Mouse (Mus musculus): Measurements from ENCODE around the gene 1700028J19Rik.
"Not testable (repeated sequence)": the region's sequence is repeated elsewhere in the genome, so short reads cannot be mapped to it uniquely, and the experiment has no call there.

1700028J19Rik gene

GRCm38 (mm10) chr7:44250732-44251275, 4.3 kb upstream of the 1700028J19Rik start:
- not testable (repeated sequence) for DNase-seq (ENCODE audit: low spot score)

- no peak for DNase-seq (ENCODE audit: low spot score)
Observed at GRCm38 (mm10) chr7:44249248-44249647, 2.8 kb upstream of the 1700028J19Rik start.

GRCm38 (mm10) chr7:44247971-44248370, 1.5 kb upstream of the 1700028J19Rik start:
- DNase-seq (ENCODE audit: low spot score): no peak

- DNase-seq (ENCODE audit: low spot score): no peak
Observed at GRCm38 (mm10) chr7:44246984-44247470, 532 bp upstream of the 1700028J19Rik start.

- DNase-seq (ENCODE audit: low spot score): no peak
Observed at GRCm38 (mm10) chr7:44244080-44244479, 2.4 kb downstream of the 1700028J19Rik start.

GRCm38 (mm10) chr7:44241163-44241562, 5.3 kb downstream of the 1700028J19Rik start:
- no peak for DNase-seq (ENCODE audit: low spot score)

GRCm38 (mm10) chr7:44240712-44241111, 5.8 kb downstream of the 1700028J19Rik start:
- DNase-seq (ENCODE audit: low spot score): no peak

- DNase-seq (ENCODE audit: low spot score): no peak
Observed at GRCm38 (mm10) chr7:44239913-44240312, 6.6 kb downstream of the 1700028J19Rik start.

- no peak for DNase-seq (ENCODE audit: low spot score)
Observed at GRCm38 (mm10) chr7:44235909-44236308, 10.6 kb downstream of the 1700028J19Rik start, which contains the start of gene Gm36864. TSS of gene Gm36864 (plus strand) at chr7:44236177.

- DNase-seq (ENCODE audit: low spot score): no peak
Observed at GRCm38 (mm10) chr7:44225076-44225475, 21.4 kb downstream of the 1700028J19Rik start, which contains the start of gene Klk1. TSS of gene Klk1 (plus strand) at chr7:44225360.

- DNase-seq (ENCODE audit: low spot score): not testable (repeated sequence)
Observed at GRCm38 (mm10) chr7:44222335-44222734, 24.2 kb downstream of the 1700028J19Rik start.

GRCm38 (mm10) chr7:44221601-44222000, 24.9 kb downstream of the 1700028J19Rik start:
- DNase-seq (ENCODE audit: low spot score): not testable (repeated sequence)

- no peak for DNase-seq (ENCODE audit: low spot score)
Observed at GRCm38 (mm10) chr7:44215645-44216044, 30.9 kb downstream of the 1700028J19Rik start, which contains the start of gene Klk1b5. TSS of gene Klk1b5 (plus strand) at chr7:44215945.

GRCm38 (mm10) chr7:44208307-44208706, 38.2 kb downstream of the 1700028J19Rik start:
- no peak for DNase-seq (ENCODE audit: low spot score)

GRCm38 (mm10) chr7:44207135-44207534, 39.4 kb downstream of the 1700028J19Rik start, which contains the start of gene Klk1b4:
TSS of gene Klk1b4 (plus strand) at chr7:44207435.
- not testable (repeated sequence) for DNase-seq (ENCODE audit: low spot score)

- no peak for DNase-seq (ENCODE audit: low spot score)
Observed at GRCm38 (mm10) chr7:44197891-44198290, 48.6 kb downstream of the 1700028J19Rik start, which contains the start of gene Klk1b3. TSS of gene Klk1b3 (plus strand) at chr7:44198191.

- DNase-seq (ENCODE audit: low spot score): not testable (repeated sequence)
Observed at GRCm38 (mm10) chr7:44193466-44193865, 53.0 kb downstream of the 1700028J19Rik start.

- not testable (repeated sequence) for DNase-seq (ENCODE audit: low spot score)
Observed at GRCm38 (mm10) chr7:44187936-44188335, 58.6 kb downstream of the 1700028J19Rik start, which contains the start of gene Klk1b24. TSS of gene Klk1b24 (plus strand) at chr7:44188236.

GRCm38 (mm10) chr7:44186516-44186915, 60.0 kb downstream of the 1700028J19Rik start:
- DNase-seq (ENCODE audit: low spot score): not testable (repeated sequence)

Data from ovary, adult 18-20 months (tissue).